Mouse (Mus musculus) liver, adult 2 months (tissue): ENCODE data around the gene Lrrc8b. TPM values are rescaled to one million over a fixed set of nuclear protein-coding genes. Genes with fewer than 3 reads are reported as not detected.

ENCODE experiments used
- DNase-seq: peaks from one replicate; pipeline ENCODE4 v3.0.0-alpha.2; 2011; ENCODE audit warnings: low read depth, low spot score; ENCODE audit errors: extremely low read depth
- H3K27ac ChIP-seq: fragments of 200-500 bp; replicated peaks from 2 replicates; pipeline ENCODE4 v1.5.1; 2012; ENCODE audit warnings: low read depth, mild to moderate bottlenecking, control low read depth, inconsistent platforms, low read length; ENCODE audit not compliant: insufficient read depth
- H3K27me3 ChIP-seq: fragments of 200-500 bp; 2 replicates; pipeline ENCODE4 v1.6.1; 2012; ENCODE audit warnings: mild to moderate bottlenecking, moderate library complexity, low read length, inconsistent platforms; ENCODE audit not compliant: control insufficient read depth, insufficient read depth
- H3K36me3 ChIP-seq: fragments of 200-500 bp; 2 replicates; pipeline ENCODE4 v1.6.1; 2012; ENCODE audit warnings: low read length, inconsistent platforms; ENCODE audit not compliant: control insufficient read depth, insufficient read depth
- H3K4me1 ChIP-seq: fragments of 200-500 bp; 2 replicates; pipeline ENCODE4 v1.6.1; 2011; ENCODE audit warnings: low read length; ENCODE audit not compliant: control insufficient read depth, insufficient read depth
- H3K4me3 ChIP-seq: fragments of 200-500 bp; 2 replicates; pipeline ENCODE4 v1.5.1; 2011; ENCODE audit warnings: low read depth, mild to moderate bottlenecking, control low read depth, low read length, moderate library complexity; ENCODE audit not compliant: insufficient read depth
- H3K79me2 ChIP-seq: fragments of 200-500 bp; 2 replicates; pipeline ENCODE4 v1.6.1; 2012; ENCODE audit warnings: inconsistent platforms, mild to moderate bottlenecking, low read length, moderate library complexity; ENCODE audit not compliant: control insufficient read depth, insufficient read depth
- H3K9ac ChIP-seq: fragments of 200-500 bp; 2 replicates; pipeline ENCODE4 v1.6.1; 2012; ENCODE audit warnings: low read depth, mild to moderate bottlenecking, control low read depth, inconsistent platforms, low read length
- CTCF ChIP-seq: fragments of 200-500 bp; IDR thresholded peaks from 2 replicates; pipeline ENCODE4 v1.5.1; 2011; ENCODE audit warnings: low read depth, low read length, control low read depth
- POLR2A ChIP-seq: fragments of 200-500 bp; IDR thresholded peaks from 2 replicates; pipeline ENCODE4 v1.6.1; 2011; ENCODE audit warnings: low read length, control low read depth; ENCODE audit not compliant: insufficient read depth; ENCODE audit errors: extremely low read depth
- WGBS: fragments of 180-500 bp; shearing (Covaris S2); methylation state at CpG from one replicate; pipeline ENCODE4 v1.1.7; 2018; 5-methylcytosine and 5-hydroxymethylcytosine counted together
- polyA plus RNA-seq: library from polyadenylated mRNA; depleted of rRNA; stranded (reverse); fragments of >200 nt; gene quantifications from 2 replicates; pipeline ENCODE4 v1.2.3, GENCODE M21; 2012
- total RNA-seq: library from RNA; depleted of rRNA; stranded (reverse); fragments of >200 nt; gene quantifications from 2 replicates; pipeline ENCODE4 v1.2.3, GENCODE M21; 2014

The Lrrc8b gene
- total and polyA plus RNA-seq, 2 experiments: 0.42 to 0.65 TPM

DNA sequence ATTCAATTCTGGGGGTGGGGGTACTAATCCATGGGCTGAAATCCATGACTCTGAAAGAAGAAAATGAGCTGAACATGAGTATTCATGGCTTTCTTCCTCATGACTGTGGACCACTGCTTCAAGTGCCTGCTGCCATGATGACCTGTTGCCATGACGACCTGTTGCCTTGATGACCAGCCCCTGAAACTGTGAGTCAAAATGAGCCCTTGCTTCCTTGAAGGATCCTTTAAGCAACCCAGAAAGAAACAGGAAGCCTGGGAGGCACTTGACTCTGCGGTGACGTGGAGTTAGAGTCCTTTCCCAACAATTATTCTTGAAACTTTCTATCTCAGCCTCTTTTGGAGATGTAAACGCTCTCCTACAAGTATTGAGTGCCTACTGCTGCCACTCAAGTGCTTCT is 80.6 kb downstream of the Lrrc8b start:
- WGBS: 90% methylated on average over 4 of the region's 4 CpGs
- DNase-seq: no peak
- no peak overlapping the region for H3K9ac ChIP-seq
- H3K27ac ChIP-seq: no peak overlapping the region
- TF ChIP-seq POLR2A: no peak
- TF ChIP-seq CTCF: no peak
- H3K27me3 ChIP-seq: no peaks in the 10 kb centered on the region
- H3K4me1 ChIP-seq: no peaks in the 10 kb centered on the region
- no peak overlapping the region for H3K4me3 ChIP-seq
- no peaks in the 10 kb centered on the region for H3K36me3 ChIP-seq
- no peaks in the 10 kb centered on the region for H3K79me2 ChIP-seq

DNA sequence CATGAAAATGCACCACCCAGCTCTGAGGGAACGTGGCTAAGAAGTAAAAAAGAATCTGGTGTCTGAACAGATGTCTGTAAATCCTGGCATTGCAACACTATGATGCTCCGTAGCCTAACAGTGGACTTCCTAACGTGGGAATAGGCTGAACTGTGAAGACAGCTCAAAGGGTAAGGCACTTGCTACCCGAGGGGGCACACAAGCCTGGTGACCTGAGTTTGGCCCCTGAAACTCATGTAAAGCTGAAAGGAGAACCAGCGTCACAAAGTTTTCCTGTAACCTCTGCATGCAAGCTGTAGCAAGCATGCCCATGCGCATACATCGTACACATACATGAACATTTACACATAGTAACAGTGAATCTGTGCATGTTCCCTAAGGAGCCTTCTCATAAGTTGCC is 81.0 kb downstream of the Lrrc8b start:
- WGBS: 83% methylated on average over 7 of the region's 7 CpGs
- H3K27me3 ChIP-seq: no peaks in the 10 kb centered on the region
- H3K27ac ChIP-seq: no peak overlapping the region
- H3K4me1 ChIP-seq: no peaks in the 10 kb centered on the region
- H3K4me3 ChIP-seq: no peak overlapping the region
- no peaks in the 10 kb centered on the region for H3K36me3 ChIP-seq
- DNase-seq: no peak
- TF ChIP-seq CTCF: no peak
- TF ChIP-seq POLR2A: no peak
- H3K9ac ChIP-seq: no peak overlapping the region
- no peaks in the 10 kb centered on the region for H3K79me2 ChIP-seq

DNA sequence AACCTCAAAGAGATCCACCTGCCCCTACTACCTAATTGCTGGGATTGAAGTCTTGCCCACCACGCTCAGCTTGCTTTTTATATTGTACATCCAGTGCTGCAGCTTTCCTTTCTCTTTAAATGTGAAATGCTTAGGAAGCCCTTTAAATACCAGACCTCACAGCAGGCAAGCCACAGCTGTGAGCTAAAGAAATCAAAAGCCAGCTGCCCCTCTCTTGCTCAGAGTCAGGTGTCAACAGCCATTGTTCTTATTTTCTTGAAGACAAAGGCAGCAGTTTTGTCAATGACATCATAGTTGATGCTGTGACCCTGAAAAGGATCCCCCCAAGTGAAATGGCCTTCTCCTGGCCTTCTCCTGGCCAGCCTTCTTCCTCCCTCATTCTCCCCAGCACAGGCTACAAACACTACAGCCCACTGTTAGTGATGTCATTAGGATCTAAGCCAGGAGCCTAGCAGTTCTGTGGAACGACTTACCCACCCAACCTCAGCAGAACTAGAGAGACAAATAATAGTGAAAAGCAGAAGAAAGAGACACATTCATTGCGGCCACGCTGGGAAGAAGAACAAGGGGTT is 82.9 kb downstream of the Lrrc8b start:
- no peak overlapping the region for H3K27ac ChIP-seq
- no peaks in the 10 kb centered on the region for H3K4me1 ChIP-seq
- DNase-seq: no peak
- no peaks in the 10 kb centered on the region for H3K79me2 ChIP-seq
- H3K9ac ChIP-seq: no peak overlapping the region
- 0 out of 2 replicates have a peak, but pooled peaks cover 4% of the 10 kb centered on the region for H3K27me3 ChIP-seq
- WGBS: 77% methylated on average over 4 of the region's 4 CpGs
- no peak for TF ChIP-seq CTCF
- TF ChIP-seq POLR2A: no peak
- H3K36me3 ChIP-seq: no peaks in the 10 kb centered on the region
- H3K4me3 ChIP-seq: no peak overlapping the region

DNA sequence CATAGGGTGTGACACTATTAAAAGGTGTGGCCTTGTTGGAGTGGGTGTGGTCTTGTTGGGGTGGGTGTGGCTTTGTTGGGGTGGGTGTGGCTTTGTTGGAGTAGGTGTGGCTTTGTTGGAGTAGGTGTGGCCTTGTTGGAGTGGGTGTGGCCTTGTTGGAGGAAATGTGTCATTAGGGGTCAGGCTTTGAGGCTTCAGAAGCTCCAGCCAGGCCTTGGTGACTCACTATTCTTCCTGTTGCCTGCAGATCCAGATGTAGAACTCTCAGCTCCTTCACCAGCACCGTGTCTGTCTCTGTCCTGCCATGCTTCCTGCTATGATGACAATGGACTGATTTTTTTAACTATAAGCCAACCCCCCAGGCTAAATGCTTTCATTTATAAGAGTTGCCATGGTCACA is 83.8 kb downstream of the Lrrc8b start:
- Histone ChIP-seq H3K4me1 (no peaks in the 10 kb centered on the region), H3K4me3 (no peak overlapping the region), H3K27me3 (0 out of 2 replicates have a peak, but pooled peaks cover 5% of the 10 kb centered on the region), H3K9ac (no peak overlapping the region), H3K27ac (no peak overlapping the region), H3K79me2 (no peaks in the 10 kb centered on the region), H3K36me3 (no peaks in the 10 kb centered on the region)
- WGBS: 52% methylated on average over 1 of the region's 1 CpGs
- TF ChIP-seq CTCF: no peak
- TF ChIP-seq POLR2A: no peak
- no peak for DNase-seq

DNA sequence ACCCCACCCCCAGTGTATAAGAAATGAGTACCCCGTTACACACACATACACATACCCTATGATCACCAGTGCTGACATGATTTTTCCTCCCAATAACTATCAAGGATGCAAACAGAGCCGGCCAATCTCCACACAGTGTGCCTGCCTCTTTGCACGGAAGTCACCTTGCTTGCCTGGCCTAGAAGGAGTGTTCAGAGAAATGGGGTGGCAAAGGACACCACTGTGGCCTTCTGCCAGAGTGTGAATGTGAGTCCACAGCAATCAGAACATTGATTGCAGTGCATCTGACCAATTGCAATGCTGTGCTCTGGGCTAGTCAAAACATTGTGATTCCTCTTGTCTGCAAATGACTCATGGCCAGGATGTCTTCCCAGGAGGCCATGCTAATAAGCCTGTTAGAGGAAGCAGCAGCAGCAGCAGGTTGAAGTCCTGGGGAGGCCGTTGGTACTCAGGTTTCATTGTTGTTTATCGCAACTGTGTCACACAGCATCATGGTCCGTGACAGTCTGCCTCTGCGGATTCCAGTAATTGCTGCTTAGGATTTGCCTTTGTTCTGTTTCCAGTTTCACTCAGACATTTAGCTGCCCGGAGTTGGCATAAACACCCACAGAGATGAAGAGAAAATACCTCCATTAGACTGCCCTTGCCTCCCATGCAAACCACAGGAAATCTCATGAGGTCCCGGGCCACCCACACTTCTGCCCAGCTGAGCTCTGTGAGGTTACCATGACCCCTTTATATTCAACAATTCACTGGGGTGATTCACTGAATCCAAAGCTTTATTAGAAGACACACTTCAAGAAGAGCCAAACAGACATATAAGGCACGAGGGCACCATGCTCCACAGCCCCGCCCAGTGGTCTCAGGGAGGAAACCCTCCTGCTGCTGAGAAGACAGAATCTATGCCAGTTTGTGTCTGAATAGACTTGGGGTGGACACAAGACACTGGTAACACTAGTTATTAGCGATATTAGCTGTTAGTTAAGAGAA is 84.9 kb downstream of the Lrrc8b start:
- H3K4me3 ChIP-seq: no peak overlapping the region
- WGBS: 77% methylated on average over 12 of the region's 12 CpGs
- no peaks in the 10 kb centered on the region for H3K4me1 ChIP-seq
- H3K27me3 ChIP-seq: 0 out of 2 replicates have a peak, but pooled peaks cover 5% of the 10 kb centered on the region
- no peaks in the 10 kb centered on the region for H3K36me3 ChIP-seq
- TF ChIP-seq POLR2A: no peak
- TF ChIP-seq CTCF: no peak
- H3K79me2 ChIP-seq: no peaks in the 10 kb centered on the region
- no peak for DNase-seq
- no peak overlapping the region for H3K9ac ChIP-seq
- H3K27ac ChIP-seq: no peak overlapping the region

DNA sequence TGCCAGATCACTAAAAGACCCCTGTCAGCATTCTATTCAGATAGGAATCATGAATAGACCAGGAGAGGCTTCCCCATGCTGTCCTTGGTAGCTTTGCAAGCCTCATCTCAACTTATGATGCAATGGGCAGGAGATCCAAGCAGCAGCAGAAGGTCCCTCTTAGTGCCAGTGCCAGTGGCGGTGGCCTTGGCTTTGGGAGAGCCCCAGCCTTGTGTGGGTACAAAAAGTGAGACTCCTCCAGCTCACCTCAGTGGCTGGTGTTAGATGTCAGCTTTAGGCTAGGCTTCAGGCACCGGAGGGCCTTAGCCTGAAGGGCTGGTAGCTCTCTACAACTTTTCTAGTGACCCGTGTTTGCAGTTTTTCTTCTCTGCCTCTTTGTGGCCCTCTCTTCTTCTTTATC is 85.6 kb downstream of the Lrrc8b start:
- H3K27me3 ChIP-seq: 0 out of 2 replicates have a peak, but pooled peaks cover 5% of the 10 kb centered on the region
- TF ChIP-seq CTCF (no peak), POLR2A (no peak)
- DNase-seq: no peak
- no peaks in the 10 kb centered on the region for H3K36me3 ChIP-seq
- H3K4me3 ChIP-seq: no peak overlapping the region
- WGBS: 94% methylated on average over 3 of the region's 3 CpGs
- no peak overlapping the region for H3K27ac ChIP-seq
- no peaks in the 10 kb centered on the region for H3K4me1 ChIP-seq
- no peak overlapping the region for H3K9ac ChIP-seq
- no peaks in the 10 kb centered on the region for H3K79me2 ChIP-seq
